Mouse (Mus musculus): ENCODE data around the gene Naa30.

Naa30 gene

GRCm38 (mm10) chr14:49226471-49226870 lies 54.4 kb downstream of the Naa30 start:
- in situ Hi-C loops (cut with MboI), result no loop called here

GRCm38 (mm10) chr14:49226986-49227385 lies 55.0 kb downstream of the Naa30 start:
- in situ Hi-C loops (cut with MboI), result no loop called here

- in situ Hi-C loops (cut with MboI), result no loop called here
These were observed 59.8 kb downstream of the Naa30 start for GRCm38 (mm10) chr14:49231845-49232244.

GRCm38 (mm10) chr14:49234788-49235515 lies 62.9 kb downstream of the Naa30 start:
- in situ Hi-C loops (cut with MboI), result no loop called here

GRCm38 (mm10) chr14:49238206-49238605 lies 66.2 kb downstream of the Naa30 start:
- in situ Hi-C loops (cut with MboI), result no loop called here

Data from mature B cell (primary cell).